Mouse (Mus musculus) leukemia stem cell, adult 10-12 weeks (primary cell): ENCODE measurements around the gene Mup13. TPM values are rescaled to one million over a fixed set of nuclear protein-coding genes. Genes with fewer than 3 reads are reported as not detected.

Source experiments
- polyA plus RNA-seq: library from polyadenylated mRNA; stranded (reverse); fragments of >175 nt; gene quantifications from 2 replicates; pipeline ENCODE4 v1.2.3, GENCODE M21; 2012; ENCODE audit warnings: low replicate concordance

Mup13 gene
- polyA plus RNA-seq = not detected in 2 replicates

GRCm38 (mm10) chr4:61228186-61228585 is at the start of gene Mup13:
Gene Mup13 (minus strand): TSS chr4:61228286.

Other genes starting within 250 kb of the Mup13 start
- not detected in 2 replicates for gene Mup14, start 75.7 kb upstream of the Mup13 start, polyA plus RNA-seq
- not detected in 2 replicates for gene Mup15, start 211.5 kb upstream of the Mup13 start, polyA plus RNA-seq